ENCODE assay signal across 10 mouse cellular contexts in genomic region chr13:69991253-69991891, GRCm38 (mm10).
DNase-seq lines count a peak whose midpoint lies in the region; ATAC-seq and TF ChIP-seq lines count a peak whose summit lies in the region.
"Had no signal": no experiment of that assay in that cellular context is flagged by ENCODE, and none has a peak within 500 bp of the region (broad histone marks: within the 10 kb centered on the region; RNA-seq: fewer than 3 reads in every experiment).

No protein-coding gene starts in this region.

- intact Hi-C loops in gastrocnemius, postnatal 36 days (cut with DNase I) = loop anchor here (5.0 kb wide), 1 partner anchor 249 kb away; no protein-coding TSS in a partner anchor

- no peaks in the 10 kb centered on the region for H3K36me3 ChIP-seq in E14TG2a.4 (ENCODE audit: insufficient read depth, low read length)
- H3K36me3 ChIP-seq in lung, embryonic 14.5 days (ENCODE audit: insufficient read depth) = no peaks in the 10 kb centered on the region
- H3K36me3 ChIP-seq: heart, embryonic 13.5 days; stomach, embryonic 15.5 days had no signal

- peak; percentile 45 to 88 for DNase-seq in adrenal gland, adult (ENCODE audit: inconsistent age in 2 of 2, low spot score in 1 of 2)
- peak; percentile 30 to 32 for DNase-seq in gastrocnemius, postnatal 36 days
- DNase-seq in layer of hippocampus, adult 18-20 months (ENCODE audit: low spot score in 2 of 2) = peak; percentile 58 to 86
- DNase-seq in lung, embryonic 14.5 days = peak; percentile 77
- peak; percentile 44 for DNase-seq in retina, postnatal 7 days (ENCODE audit: low read depth, low spot score)

- no peaks in the 10 kb centered on the region; the same call in 1 of the 2 replicates for H3K4me1 ChIP-seq in E14TG2a.4 (replicated peaks; ENCODE audit: low read depth, low read length)
- H3K4me1 ChIP-seq in lung, embryonic 14.5 days (ENCODE audit: insufficient read depth) = peaks cover 3% of the 10 kb centered on the region; the same call in 1 of the 2 replicates
- H3K4me1 ChIP-seq: stomach, embryonic 15.5 days had no signal

- H3K27me3 ChIP-seq in E14TG2a.4 (ENCODE audit: insufficient read depth, low read length) = peaks cover 8% of the 10 kb centered on the region; the same call in 1 of the 2 replicates
- no peaks in the 10 kb centered on the region for H3K27me3 ChIP-seq in lung, embryonic 14.5 days (ENCODE audit: insufficient read depth, low read length)
- H3K27me3 ChIP-seq: heart, embryonic 13.5 days; stomach, embryonic 15.5 days had no signal

- peak; percentile 97 for TF ChIP-seq CTCF in E14TG2a.4 (conservative IDR thresholded peaks at IDR 0.05; ENCODE audit: low read length)
- peak; percentile 85 for TF ChIP-seq CTCF in lung, embryonic 14.5 days (IDR thresholded peaks at IDR 0.05; ENCODE audit: low read depth)

- H3K27ac ChIP-seq in lung, embryonic 14.5 days (ENCODE audit: low read depth) = no peak overlapping the region
- H3K27ac ChIP-seq: heart, embryonic 13.5 days; stomach, embryonic 15.5 days had no signal

- H3K4me3 ChIP-seq in E14TG2a.4 (replicated peaks; ENCODE audit: low read length) = no peak overlapping the region
- no peak overlapping the region for H3K4me3 ChIP-seq in lung, embryonic 14.5 days (ENCODE audit: low read depth, low read length)
- H3K4me3 ChIP-seq: heart, embryonic 13.5 days; stomach, embryonic 15.5 days had no signal

- H3K9ac ChIP-seq in lung, embryonic 14.5 days = no peak overlapping the region
- H3K9ac ChIP-seq: heart, embryonic 13.5 days; stomach, embryonic 15.5 days had no signal

- peak; percentile 80 for ATAC-seq in common myeloid progenitor, adult 5-6 weeks (replicated peaks; ENCODE audit: low read depth, poor library complexity, severe bottlenecking)
- no peak for ATAC-seq in lung, embryonic 14.5 days (ENCODE audit: insufficient read depth)
- no peak for ATAC-seq in activated CD4-positive, CD25-positive, alpha-beta regulatory T cell, adult 4 months

- WGBS in lung, embryonic 14.5 days = 28% methylated on average over 11 of the region's 11 CpGs

- no peak overlapping the region for H3K4me2 ChIP-seq in lung, embryonic 14.5 days
- H3K4me2 ChIP-seq: heart, embryonic 13.5 days; stomach, embryonic 15.5 days had no signal

- H3K9me3 ChIP-seq in E14TG2a.4 (ENCODE audit: low read length) = peaks cover 20% of the 10 kb centered on the region
- H3K9me3 ChIP-seq in lung, embryonic 14.5 days (ENCODE audit: low read depth, low read length) = no peaks in the 10 kb centered on the region
- H3K9me3 ChIP-seq: heart, embryonic 13.5 days; stomach, embryonic 15.5 days had no signal
